ENCODE assay signal across 8 mouse cellular contexts in genomic region chr9:26998669-26999460, GRCm38 (mm10). TPM values are rescaled to one million over a fixed set of nuclear protein-coding genes. Genes with fewer than 3 reads are reported as not detected.
A peak's percentile ranks its signal among the peaks of the same experiment; 100 is the strongest.
DNase-seq lines count a peak whose midpoint lies in the region; ATAC-seq and TF ChIP-seq lines count a peak whose summit lies in the region.

No protein-coding gene starts in this region.

- no peak for TF ChIP-seq CTCF in embryonic fibroblast, embryonic 13.5 days (IDR thresholded peaks at IDR 0.05; ENCODE audit: borderline replicate concordance, insufficient read depth, low read length)

- H3K9ac ChIP-seq in neural tube, embryonic 15.5 days (replicated peaks): peak overlapping the region; percentile 73

- no peak for TF ChIP-seq POLR2A in embryonic fibroblast, embryonic 13.5 days (IDR thresholded peaks at IDR 0.05; ENCODE audit: low read depth, low read length)

- H3K27ac ChIP-seq in embryonic fibroblast, embryonic 13.5 days (ENCODE audit: insufficient read depth, low read length): 0 out of 2 replicates have a peak overlapping the region, but pooled peaks have one; percentile 46
- H3K27ac ChIP-seq in limb, embryonic 10.5 days: peak overlapping the region; percentile 92
- H3K27ac ChIP-seq in neural tube, embryonic 15.5 days (replicated peaks): peak overlapping the region; percentile 78

- H3K4me3 ChIP-seq in embryonic fibroblast, embryonic 13.5 days (ENCODE audit: insufficient read depth, low read length): peak overlapping the region; percentile 91
- peak overlapping the region; percentile 73 for H3K4me3 ChIP-seq in limb, embryonic 10.5 days
- peak overlapping the region; percentile 69 for H3K4me3 ChIP-seq in neural tube, embryonic 15.5 days (replicated peaks)

- peaks cover 21% of the 10 kb centered on the region for H3K36me3 ChIP-seq in limb, embryonic 10.5 days
- H3K36me3 ChIP-seq in neural tube, embryonic 15.5 days: peaks cover 11% of the 10 kb centered on the region

- H3K4me1 ChIP-seq in embryonic fibroblast, embryonic 13.5 days (ENCODE audit: control insufficient read depth, insufficient read depth, low read length): peaks cover 8% of the 10 kb centered on the region
- H3K4me1 ChIP-seq in limb, embryonic 10.5 days: peaks cover 24% of the 10 kb centered on the region
- H3K4me1 ChIP-seq in neural tube, embryonic 15.5 days: peaks cover 30% of the 10 kb centered on the region

- peak overlapping the region; percentile 77 for H3K4me2 ChIP-seq in neural tube, embryonic 15.5 days

- no peaks in the 10 kb centered on the region for H3K27me3 ChIP-seq in limb, embryonic 10.5 days (ENCODE audit: low read depth, poor library complexity, severe bottlenecking)
- no peaks in the 10 kb centered on the region for H3K27me3 ChIP-seq in neural tube, embryonic 15.5 days (replicated peaks)

- WGBS in limb, embryonic 10.5 days: 4% methylated on average over 29 of the region's 29 CpGs
- WGBS in neural tube, embryonic 15.5 days: 4% methylated on average over 29 of the region's 29 CpGs

- ATAC-seq in neural tube, embryonic 15.5 days (ENCODE audit: low FRiP score): peak; percentile 67

- H3K9me3 ChIP-seq in limb, embryonic 10.5 days (replicated peaks): no peaks in the 10 kb centered on the region
- H3K9me3 ChIP-seq in neural tube, embryonic 15.5 days (replicated peaks): no peaks in the 10 kb centered on the region

- DNase-seq in gastrocnemius, adult 18-20 months (ENCODE audit: low spot score): peak; percentile 24
- DNase-seq in gastrocnemius, postnatal 4 days (ENCODE audit: low spot score in 2 of 2): no peak
- peak; percentile 47 for DNase-seq in 3T3-L1 (ENCODE audit: low read depth, low spot score)
- no peak for DNase-seq in limb, embryonic 10.5 days (ENCODE audit: low spot score)
- no peak for DNase-seq in thymus, postnatal 36 days
- DNase-seq in right cerebral cortex, adult 2 months (ENCODE audit: low spot score in 2 of 2): no peak

RNA-seq across cellular contexts. Expression of gene Acad8, which starts 0.5 kb away (rescaled TPM):
- 10 to 100 TPM; 28.6 to 29.5 TPM for total RNA-seq in gastrocnemius, adult 18-20 months (2021)
- 10 to 100 TPM; 34.5 to 36.7 TPM for total RNA-seq in gastrocnemius, postnatal 4 days (2021)
- polyA plus RNA-seq in embryonic fibroblast, embryonic 13.5 days (2011; ENCODE audit: insufficient read length, low read depth, missing spikeins): 24.0 and 28.9 TPM in 2 replicates
- polyA plus RNA-seq in limb, embryonic 10.5 days (2016; fragmentation: Nextera tagmentation; extraction: Ambion mirVana): 48.3 and 51.1 TPM in 2 replicates
- polyA plus RNA-seq in neural tube, embryonic 15.5 days (2015; fragmentation: Nextera tagmentation; extraction: Ambion mirVana): 30.7 and 33.5 TPM in 2 replicates

RNA-seq across cellular contexts. Expression of gene Thyn1, which starts 0.6 kb away (rescaled TPM):
- 10 to 100 TPM; 21.1 to 21.9 TPM for total RNA-seq in gastrocnemius, adult 18-20 months (2021)
- total RNA-seq in gastrocnemius, postnatal 4 days (2021): 10 to 100 TPM; 39.3 to 40.8 TPM
- 158 and 161 TPM in 2 replicates for polyA plus RNA-seq in embryonic fibroblast, embryonic 13.5 days (2011; ENCODE audit: insufficient read length, low read depth, missing spikeins)
- 170 and 185 TPM in 2 replicates for polyA plus RNA-seq in limb, embryonic 10.5 days (2016; fragmentation: Nextera tagmentation; extraction: Ambion mirVana)
- 140 and 148 TPM in 2 replicates for polyA plus RNA-seq in neural tube, embryonic 15.5 days (2015; fragmentation: Nextera tagmentation; extraction: Ambion mirVana)

RNA-seq across cellular contexts. Expression of gene Vps26b, which starts 31.0 kb away (rescaled TPM):
- 10 to 100 TPM; 22.9 to 25.4 TPM for total RNA-seq in gastrocnemius, adult 18-20 months (2021)
- total RNA-seq in gastrocnemius, postnatal 4 days (2021): 10 to 100 TPM; 35.5 to 41.7 TPM
- polyA plus RNA-seq in embryonic fibroblast, embryonic 13.5 days (2011; ENCODE audit: insufficient read length, low read depth, missing spikeins): 37.6 and 45.6 TPM in 2 replicates
- 40.3 and 43.8 TPM in 2 replicates for polyA plus RNA-seq in limb, embryonic 10.5 days (2016; fragmentation: Nextera tagmentation; extraction: Ambion mirVana)
- polyA plus RNA-seq in neural tube, embryonic 15.5 days (2015; fragmentation: Nextera tagmentation; extraction: Ambion mirVana): 80.2 and 80.3 TPM in 2 replicates

RNA-seq across cellular contexts. Expression of gene Ncapd3, which starts 31.1 kb away (rescaled TPM):
- 1 to 10 TPM; 5.7 to 5.8 TPM for total RNA-seq in gastrocnemius, adult 18-20 months (2021)
- 10 to 100 TPM; 14.5 to 17.4 TPM for total RNA-seq in gastrocnemius, postnatal 4 days (2021)
- 16.7 and 18.2 TPM in 2 replicates for polyA plus RNA-seq in embryonic fibroblast, embryonic 13.5 days (2011; ENCODE audit: insufficient read length, low read depth, missing spikeins)
- polyA plus RNA-seq in limb, embryonic 10.5 days (2016; fragmentation: Nextera tagmentation; extraction: Ambion mirVana): 35.9 and 39.2 TPM in 2 replicates
- 12.6 and 16.7 TPM in 2 replicates for polyA plus RNA-seq in neural tube, embryonic 15.5 days (2015; fragmentation: Nextera tagmentation; extraction: Ambion mirVana)

Comparison
In these comparisons a context has a peak if more than half of its experiments do, and no peak if none do; other contexts are left out.
1. DNase-seq: peak in gastrocnemius, adult 18-20 months (single experiment) and 3T3-L1 (single experiment); none in gastrocnemius, postnatal 4 days (0 of 2), limb, embryonic 10.5 days (single experiment), thymus, postnatal 36 days (0 of 2) and right cerebral cortex, adult 2 months (0 of 2).
2. Peak in every context shown above with its lines, with median percentiles within 50 percentile points of each other: H3K27ac ChIP-seq and H3K4me3 ChIP-seq.